Mouse (Mus musculus) frontal cortex, adult (tissue): ENCODE data around the gene Fbxw11.

Experiments
- ATAC-seq: cut with Nextera tagmentation; 2 replicates; pipeline ENCODE4 v1.9.2; 2017; ENCODE audit warnings: mild to moderate bottlenecking, moderate library complexity, mixed read lengths; ENCODE audit not compliant: low TSS enrichment

The Fbxw11 gene

DNA sequence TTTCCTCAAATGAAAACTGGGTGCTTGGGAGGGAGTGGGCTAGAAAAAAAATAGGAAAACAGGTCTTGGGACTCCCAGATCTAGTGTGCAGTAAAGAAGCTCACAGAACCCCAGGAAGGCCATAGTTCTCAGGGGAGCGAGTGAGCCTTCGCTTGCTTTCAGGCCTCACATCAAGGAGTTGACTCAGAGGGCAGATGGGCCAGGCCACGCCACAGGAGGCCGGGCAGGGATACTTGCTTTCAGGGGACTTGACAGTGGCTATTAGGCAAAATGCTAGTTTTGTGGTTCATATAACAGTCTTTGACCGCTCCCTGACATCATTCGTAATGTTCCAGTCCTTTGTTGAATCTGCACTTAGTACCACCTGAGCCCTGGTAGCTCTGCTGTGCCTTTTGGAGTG, 18.6 kb upstream of the Fbxw11 start:
- ATAC-seq: no peak

DNA sequence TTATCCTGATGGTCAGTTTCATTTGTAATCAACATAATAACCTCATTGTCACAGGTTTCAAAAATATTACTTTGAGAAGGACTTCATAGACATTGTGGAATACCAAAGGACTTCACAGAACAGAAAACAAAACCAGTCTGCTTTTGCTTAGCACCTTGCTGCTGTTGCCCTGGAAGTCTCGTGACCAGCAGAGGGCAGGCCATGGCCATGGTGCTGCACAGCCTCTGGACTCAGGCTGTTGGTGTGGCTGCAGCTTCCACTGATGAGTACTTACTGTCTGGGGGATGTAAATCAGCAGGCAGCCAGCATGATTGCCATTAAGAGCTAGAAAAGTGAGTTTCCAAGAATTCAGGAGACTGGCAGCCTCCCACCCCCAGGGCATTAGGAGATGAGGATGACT, 16.8 kb upstream of the Fbxw11 start:
- peak; percentile 72; the same call in 1 of the 2 replicates for ATAC-seq

DNA sequence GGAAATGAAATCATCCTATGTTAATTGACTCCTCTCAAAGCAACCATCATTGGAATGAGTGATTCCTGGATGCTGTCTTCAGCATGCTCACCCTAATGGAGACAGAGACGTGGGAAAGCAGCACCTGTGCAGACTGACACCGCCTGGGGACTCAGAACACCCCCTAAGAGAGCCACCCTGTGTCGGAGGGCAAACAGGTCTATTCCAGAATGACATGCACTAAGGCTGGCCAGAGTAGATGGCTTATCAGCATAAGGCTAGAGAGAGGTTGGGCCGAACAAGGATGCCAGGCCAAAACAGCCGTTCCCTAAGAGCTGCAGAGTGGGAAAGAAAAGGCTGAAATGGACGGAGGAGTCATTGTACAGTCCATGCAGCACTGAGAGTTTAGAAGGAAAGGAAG, 16.4 kb upstream of the Fbxw11 start:
- ATAC-seq: no peak

DNA sequence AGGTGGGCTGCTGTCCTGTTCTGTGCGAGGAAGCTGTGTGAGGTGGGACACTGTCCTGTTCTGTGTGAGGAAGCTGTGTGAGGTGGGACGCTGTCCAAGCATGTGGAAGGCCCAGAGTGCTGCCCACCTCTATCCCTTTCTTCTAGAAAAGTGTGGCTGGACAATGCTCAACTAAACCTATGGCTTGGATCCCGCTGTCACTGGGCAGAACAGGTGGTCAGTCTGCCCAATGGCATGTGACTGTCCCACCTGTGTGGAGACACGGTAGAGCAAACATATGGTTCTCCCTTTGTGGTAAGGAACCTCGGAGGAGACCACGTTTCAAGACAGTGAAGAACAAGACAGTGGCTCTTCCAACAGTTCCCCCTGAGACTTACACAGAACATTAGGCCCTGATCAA, 14.6 kb upstream of the Fbxw11 start:
- ATAC-seq: no peak

DNA sequence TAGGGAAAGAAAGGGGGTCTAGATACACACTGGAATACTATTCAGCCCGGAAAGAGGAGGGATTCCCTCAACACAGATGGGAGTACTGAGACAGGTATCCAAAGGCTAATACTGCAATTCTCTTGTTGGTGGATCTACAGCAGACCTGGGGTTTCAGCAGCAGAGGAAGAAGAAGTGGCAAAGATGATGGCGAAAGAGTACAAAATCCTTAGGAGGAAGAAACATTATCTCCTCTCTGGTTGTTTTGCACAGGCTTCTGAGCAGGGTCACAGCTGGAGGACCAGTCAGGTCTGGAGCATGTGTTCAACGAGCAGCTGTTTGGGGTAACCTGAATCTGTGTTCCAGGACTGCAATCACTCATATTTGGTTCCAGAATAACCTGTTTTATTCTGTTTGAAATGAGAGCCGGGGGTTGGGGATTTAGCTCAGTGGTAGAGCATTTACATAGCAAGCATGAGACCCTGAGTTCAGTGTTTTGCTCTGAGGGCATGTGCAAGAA, 12.8 kb upstream of the Fbxw11 start:
- ATAC-seq: no peak

DNA sequence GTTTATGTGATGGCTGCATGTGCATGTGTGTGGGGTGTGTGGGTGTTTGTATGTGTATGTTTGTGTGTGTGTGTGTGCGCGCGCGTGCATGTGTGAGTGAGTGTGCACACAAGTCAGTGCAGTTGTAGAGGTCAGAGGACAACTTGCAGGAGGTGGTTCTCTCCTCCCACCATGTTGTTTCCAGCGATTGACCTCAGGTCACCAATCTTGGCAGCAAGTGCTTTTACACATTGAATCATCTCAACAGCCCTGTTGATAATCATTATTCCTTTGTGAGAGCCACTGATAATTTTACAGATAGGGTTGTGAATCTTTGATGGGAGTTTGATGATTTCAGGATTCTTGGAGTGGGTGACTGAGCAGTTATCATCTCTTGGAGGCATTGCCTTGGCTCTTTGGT, 9.9 kb upstream of the Fbxw11 start:
- no peak for ATAC-seq

DNA sequence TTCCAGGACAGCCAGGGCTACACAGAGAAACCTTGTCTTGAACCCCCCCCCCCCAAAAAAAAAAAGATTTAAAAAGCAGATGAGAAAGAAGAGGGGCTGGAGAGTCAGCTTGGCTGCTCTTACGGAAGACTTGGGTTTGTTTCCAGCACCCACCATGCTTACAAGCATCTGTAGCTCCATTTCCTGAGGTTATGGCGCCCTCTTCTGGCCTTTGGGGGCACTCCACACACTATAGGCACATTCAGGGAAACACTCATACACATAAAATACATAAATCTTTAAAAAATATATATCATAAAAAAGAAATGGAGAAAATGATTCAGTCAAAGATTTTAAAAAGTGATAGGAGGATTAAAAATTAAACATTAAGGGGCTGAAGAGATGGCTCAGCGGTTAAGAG, 9.0 kb upstream of the Fbxw11 start:
- ATAC-seq: no peak

DNA sequence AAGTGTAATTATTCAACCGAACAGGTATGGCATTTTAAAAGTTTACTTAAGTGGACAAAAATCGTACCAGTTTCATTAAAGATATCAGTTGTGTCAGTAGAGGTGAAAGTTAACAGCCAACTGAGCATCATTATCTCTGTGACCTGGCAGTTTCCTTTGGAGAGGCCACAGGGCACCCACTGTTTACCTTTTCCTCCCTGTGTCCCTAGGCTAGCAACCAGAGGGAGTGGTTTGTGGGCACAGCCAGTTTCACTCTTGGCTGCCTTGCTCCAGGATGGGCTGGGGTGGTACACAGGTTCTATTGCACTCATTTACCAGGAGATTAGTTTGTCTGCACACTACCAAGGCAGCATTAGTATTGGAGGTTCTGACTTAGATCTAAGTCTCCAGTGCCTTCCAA, 8.4 kb upstream of the Fbxw11 start:
- ATAC-seq: no peak

DNA sequence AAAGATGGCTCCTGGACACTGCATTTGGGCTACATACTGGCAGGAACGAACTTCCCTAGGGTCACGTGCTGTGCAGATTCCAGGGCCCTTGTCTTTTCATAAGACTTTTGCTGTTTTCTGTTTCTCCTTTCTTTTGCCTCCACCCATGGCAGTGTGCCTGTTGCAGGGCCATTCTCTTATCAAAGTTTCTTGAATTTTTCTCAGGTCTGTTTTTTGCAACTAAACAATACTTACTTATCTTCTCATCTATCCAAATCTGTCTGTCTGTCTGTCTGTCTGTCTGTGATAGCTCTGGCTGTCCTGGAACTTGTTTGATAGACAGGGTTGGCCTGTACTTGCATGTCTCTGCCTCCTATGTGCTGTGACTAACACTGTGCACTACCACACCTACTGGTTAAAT, 7.7 kb upstream of the Fbxw11 start:
- no peak for ATAC-seq

DNA sequence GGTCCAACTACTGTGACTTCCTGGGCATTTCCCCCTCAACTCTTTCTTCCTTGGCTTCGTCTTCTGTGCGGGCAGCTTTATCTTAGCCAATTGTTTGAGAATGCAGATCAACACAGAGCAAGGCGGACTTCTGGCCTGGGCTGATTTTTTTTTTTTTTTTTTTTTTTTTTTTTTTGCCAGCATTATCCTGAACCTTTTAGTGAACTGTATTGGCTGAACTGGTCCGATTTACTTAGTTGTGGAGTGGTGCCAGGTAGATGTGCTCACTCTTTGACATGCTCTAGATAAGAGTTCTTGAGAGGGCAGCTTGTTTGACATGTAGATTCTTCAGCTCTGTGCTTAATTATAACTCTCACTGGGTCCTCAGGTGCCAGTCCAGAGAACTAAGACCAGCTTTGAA, 6.2 kb upstream of the Fbxw11 start:
- no peak for ATAC-seq

DNA sequence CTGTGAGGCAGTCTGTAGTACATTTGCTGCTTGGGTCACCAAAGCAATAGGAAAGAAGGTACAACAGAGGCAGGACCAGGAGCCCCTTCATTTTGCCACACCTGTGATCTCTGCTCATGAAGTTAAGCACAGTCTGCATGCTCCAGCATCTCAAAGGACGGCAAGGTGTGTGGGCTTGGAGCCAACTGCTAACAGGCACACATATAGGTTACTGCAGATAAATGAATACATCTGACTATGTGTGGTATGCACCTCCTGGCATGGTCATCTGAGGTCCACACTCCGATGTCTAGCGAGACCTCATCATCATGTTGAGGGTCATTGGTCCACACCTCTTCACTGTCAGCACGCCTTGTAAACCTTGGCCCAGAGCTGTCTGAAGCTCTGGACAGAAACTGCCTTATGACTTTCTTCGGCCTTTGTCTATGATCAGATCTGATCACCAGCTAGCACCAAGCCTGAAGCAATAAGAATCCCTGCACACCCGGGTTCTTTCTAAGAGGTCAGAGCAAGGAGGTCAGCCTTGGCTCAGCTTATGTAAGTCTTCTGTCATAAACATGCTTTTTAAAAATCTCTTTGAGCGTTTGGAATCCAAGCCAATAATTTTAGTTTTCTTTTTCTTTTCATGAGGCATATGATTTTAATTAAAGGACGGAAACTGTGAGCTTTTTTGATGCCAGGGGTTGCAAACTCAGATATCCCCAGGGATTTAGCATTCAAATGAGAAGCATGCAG, 3.8 kb upstream of the Fbxw11 start:
- no peak for ATAC-seq

DNA sequence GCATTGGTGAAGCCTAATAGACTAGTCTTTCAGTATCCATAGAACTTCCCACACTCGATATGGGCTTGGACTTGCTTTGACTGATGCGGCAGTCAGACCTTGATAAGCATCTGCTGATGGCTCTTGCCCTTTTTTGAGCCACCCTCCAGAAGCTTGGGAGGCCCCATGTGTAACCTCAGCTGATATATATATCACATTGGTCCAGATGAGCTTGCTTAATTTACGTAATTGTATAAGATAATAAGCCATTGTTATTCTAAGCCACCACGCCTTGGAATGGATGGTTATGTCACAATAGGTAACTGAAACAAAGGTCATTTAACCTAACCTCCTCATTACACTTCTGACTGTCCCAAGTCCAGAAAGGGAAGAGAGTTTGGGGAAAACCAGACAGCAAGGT, 1.9 kb upstream of the Fbxw11 start:
- ATAC-seq: no peak

DNA sequence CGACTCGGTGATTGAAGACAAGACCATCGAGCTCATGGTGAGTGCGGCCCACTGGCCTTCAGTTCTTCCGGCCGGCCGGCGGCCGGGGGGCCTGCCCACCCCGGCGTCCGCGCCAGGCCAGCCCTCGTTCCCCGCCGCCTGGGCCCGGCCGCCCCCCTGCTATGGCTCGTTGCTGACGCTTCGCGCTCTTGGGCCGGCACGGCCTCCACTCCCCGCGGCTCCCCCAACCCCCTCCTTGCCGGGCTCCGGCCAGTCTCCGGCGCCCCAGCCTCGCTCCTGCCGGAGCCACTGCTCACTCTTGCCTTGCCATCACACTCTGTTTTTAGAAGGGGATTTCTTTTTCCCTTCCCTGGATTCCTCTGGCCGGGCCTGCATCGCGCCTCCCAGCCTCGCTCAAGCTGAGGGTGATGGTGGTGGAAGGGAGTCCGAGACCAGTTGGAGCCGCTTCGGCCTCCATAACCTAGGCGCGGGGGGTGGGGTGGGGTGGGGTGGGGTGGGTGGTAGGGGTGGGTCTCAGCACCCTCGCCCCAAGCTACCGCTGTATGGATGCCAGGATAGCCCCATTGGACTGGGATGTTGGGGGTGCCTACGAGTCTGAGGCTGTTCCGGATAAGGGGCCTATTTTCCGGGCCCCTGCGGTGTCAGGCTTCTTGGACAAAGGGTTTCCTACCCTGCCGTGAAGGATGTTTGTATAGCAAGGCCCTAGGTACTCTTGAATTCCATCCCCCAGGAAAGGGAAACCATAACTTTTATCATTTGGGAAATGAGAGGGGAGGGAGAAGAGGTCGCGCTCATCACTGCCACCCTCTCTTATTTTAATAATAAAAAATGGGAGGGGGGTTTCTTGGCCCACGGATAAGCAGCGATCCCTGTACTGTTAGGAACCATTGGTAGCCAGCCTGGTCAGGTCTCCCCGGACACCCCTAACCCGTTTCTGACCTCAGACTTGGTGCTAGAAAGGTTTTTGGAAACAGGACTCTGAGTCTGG, 669 bp downstream of the Fbxw11 start:
- ATAC-seq: peak; percentile 48

DNA sequence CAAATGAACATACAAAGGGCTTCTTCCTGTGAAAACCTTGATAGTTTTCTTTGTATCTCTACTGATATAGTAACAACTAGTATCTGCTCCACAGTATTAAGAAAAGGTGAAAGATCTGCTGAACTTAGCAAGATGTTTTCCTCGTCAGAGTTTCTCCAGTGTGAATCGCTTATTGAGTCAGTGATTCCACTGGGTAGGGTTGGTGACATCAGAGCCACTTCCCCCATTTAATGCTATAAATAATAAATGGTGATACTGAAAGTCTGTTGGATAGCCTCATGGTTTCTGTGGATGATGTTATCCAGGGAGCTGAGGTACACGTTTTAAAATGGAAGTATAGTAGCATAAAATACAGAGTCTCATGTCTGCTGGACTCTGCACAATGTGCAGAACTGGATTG, 1.5 kb downstream of the Fbxw11 start:
- no peak for ATAC-seq

DNA sequence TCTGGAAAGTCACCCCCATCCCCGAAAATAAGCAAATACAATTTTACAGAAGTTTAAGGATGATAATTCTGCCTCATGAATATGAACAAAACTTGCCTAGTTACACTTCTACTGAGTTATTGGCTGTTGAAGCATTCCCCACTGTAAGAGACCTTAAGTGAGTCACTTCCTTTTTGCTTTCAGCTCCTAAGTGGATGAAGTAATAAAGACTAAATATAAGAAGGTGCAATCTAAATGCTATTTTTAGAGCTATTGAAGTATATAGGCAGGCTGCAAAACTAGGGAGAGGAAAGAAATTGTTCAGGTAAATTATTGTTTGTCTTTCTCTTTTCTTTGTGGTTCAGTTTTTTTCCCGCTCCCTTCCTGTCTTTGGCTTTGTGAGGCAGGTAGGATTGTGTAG, 4.7 kb downstream of the Fbxw11 start:
- no peak for ATAC-seq

DNA sequence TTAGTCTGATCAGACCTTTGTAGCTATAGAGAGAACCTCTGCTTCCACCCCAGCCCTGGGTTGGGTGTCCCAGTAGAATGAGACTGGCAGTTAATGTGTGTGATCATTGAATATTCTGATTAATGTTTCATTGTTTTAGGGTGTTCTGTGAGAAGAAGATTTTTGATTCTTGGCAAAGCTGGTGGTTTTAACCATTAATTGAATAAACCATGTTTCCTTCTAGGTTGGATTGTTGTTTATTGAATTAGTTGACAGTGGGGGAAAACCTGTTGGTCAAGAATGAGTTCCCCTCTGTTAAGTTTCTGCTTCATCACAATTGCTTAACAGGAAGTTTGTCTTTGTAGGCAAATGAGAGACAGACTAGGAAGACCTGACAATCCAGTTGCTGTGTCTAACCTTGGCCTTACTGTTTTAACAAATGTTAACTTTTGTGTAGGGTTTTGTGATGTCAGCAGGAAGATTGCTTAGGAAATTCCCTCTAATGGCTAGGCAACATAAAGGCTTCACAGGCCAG, 7.8 kb downstream of the Fbxw11 start:
- no peak for ATAC-seq

DNA sequence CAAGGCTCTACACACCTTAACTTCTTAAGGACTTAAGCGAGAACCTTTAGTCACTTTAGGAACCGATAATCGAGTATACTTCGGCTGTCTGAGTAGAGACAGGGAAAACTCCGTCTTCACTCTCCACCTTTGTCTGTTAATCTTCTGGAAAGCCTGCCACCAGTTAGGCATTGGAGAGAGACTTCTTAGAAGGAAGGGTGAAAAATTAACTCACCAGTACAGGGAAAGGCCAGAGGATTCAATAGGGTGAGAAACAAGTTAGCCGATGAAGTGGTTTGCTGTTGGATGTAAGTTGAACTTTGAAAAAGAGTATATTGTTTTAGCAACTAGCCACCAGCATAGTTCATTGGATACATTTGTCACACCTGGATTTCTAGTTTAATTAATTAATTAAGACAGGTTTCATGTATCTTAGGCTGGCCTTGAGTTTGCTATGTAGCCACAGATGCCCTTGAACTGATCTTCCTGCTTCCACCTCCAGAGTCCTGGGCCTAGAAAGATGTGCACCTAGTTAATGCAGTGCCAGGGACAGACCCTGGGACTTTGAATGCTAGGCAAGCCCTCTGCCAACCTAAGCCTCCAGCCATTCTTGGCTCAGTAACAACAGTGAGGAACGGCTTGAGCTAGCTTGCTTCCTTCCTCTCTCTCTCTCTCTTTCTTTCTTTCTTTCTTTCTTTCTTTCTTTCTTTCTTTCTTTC, 8.5 kb downstream of the Fbxw11 start:
- 0 out of 2 replicates have a peak, but pooled peaks have one; percentile 4 for ATAC-seq

DNA sequence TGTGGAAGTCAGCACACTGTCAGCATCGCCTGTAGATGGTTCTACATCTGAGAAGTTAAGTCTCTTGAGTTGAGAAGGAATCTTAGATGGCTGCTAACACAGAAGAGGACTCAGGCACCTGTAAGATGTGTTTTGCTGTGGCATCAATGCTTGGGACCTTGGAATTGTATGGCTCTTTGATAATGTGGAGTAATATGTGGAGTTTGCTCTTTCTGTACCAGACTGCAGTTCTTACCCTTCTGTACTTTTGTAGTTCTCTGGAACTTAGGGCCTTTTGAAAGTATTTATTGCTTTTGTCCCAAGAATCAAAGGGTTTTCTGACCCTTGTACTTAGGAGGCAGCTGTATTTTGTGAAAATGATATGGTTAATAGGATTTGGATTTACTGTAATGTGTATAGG, 9.2 kb downstream of the Fbxw11 start:
- ATAC-seq: no peak

DNA sequence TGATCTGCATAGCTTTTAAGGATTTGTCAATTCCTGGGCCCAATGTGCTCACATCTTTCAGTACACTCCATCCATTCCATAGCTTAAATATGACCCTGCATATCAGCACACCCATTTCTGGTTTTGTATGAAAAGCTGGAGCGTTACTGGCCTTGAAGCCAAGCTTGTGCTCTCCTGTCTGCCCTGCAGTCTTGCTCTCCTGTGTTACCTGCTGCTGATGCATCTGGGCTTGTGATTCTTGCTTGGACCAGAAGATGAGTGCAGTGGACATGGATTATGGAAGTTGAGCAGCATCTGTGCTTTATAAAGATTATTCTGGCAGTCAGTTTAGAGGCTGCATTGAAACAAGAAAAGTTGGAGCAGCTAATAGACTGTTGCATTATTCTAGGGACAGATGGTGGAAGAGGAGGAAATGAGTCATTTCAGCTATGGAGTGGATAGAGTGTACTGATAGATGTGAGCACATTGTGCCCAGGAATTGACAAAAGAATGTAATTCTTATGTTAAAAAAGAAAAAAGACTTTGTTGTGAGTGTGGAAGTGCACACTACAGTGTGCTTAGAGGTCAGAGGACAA, 19.6 kb downstream of the Fbxw11 start:
- ATAC-seq: peak; percentile 83

DNA sequence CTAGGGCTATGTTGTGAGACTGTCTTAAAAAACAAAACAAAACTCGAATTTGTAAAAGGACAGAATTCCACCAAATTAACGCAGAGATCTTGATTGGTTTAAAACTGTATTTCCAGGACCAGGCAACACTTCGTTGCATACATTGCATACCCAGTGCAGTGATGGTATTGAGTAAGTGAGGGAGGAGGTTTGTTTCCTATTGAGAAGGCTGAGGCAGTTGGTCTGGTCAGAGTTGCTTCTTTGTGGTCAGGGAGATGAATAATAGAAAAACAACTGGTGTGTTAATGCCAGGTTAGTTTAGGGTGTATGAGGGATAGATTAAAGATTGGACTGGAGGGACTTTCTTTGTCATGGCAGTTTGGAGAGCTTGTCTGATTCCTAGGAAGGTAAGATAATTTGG, 23.1 kb downstream of the Fbxw11 start:
- no peak for ATAC-seq

DNA sequence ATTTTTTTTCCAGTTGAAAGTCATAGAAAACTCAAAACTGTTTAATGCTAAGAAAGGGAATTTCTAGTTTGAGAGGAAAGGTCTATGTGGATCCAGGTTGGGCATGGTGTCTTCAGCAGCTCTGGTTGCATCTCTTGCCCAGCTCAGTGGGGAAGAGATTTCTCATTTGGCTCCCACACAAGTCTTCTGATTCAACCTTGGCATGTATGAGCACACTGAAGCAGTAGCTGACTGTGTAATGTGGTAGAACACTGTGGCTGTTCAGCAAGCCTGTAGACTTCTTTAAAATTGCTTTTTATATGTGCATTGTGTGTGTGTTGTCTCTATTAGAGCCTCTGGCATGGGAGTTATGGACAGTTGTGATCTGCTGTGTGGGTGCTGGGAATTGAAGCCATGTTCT, 24.5 kb downstream of the Fbxw11 start:
- ATAC-seq: peak; percentile 71

DNA sequence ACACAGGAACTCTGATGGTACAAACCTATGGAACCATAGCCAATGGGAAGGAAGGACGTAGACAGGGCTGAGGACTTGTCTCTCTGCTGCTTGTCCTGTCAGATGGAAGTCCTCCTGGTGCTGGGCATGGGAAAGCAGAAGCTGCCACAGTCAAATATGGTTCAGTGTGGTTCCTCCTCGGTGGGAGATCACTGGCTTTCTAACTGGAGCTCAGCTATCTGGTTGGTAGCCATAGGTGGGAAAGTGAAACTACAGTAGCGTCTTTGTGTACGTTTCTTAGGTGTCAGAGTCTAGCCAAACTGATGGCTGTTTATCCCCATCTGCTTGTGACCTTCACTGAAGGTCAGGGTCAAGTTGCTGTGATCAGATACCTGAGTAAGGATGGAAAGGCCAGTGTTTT, 29.0 kb downstream of the Fbxw11 start:
- no peak for ATAC-seq
